Mouse (Mus musculus): ENCODE data around the gene Ube2g1.

GRCm38 (mm10) chr11:72564232-72564807 lies 42.8 kb upstream of the Ube2g1 start:
- TF ChIP-seq CTCF (IDR thresholded peaks at IDR 0.05; ENCODE audit: borderline replicate concordance, insufficient read depth, low read length) (no peak), POLR2A (IDR thresholded peaks at IDR 0.05; ENCODE audit: low read depth, low read length) (no peak)
